Mouse (Mus musculus) mouse trophoblast stem cell (cell line): ENCODE measurements at regions not wholly inside any gene's neighbourhood (a gene's known extent, or its start where the extent isn't known, plus 50 kb on each side); places are given as distances from the start of the nearest gene placed in this dataset.

Experiments
- in situ Hi-C, 2 experiments: fragments of 300-500 bp; cut with MseI, MboI; formaldehyde crosslinking; loops; 2 replicates in 1 of 2; 3 replicates in 1 of 2; pipeline ENCODE4 v1.15.1; 2025

DNA sequence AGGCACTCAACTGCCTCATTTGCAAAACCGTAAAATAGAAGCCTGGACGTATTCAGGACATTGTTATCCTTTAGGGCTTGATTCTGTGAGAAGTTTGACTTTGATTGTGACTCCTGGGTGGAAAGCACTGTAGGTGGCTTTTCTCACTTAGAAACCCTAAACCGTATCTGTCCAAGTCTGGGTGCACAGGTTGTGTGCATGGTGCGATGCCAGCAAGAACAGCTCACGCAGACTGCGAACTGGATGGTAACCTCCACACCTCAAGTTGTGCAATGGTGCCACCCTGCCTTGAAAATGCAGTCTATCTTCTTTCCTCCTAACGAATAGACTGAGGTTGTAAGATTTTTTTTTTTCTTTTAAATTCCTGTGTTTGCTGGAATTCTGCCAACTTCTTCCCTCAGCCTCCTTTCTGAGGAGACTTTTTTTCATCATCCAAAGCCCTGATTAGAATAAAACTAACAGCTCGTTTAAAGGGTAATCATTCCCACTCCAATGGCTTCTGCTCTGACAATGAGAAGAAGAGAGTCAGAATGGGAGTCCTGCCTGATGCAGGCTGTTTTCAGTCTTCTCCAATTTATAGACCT, 383.8 kb upstream of the Slc30a5 start:
- in situ Hi-C loops: no loop called here

DNA sequence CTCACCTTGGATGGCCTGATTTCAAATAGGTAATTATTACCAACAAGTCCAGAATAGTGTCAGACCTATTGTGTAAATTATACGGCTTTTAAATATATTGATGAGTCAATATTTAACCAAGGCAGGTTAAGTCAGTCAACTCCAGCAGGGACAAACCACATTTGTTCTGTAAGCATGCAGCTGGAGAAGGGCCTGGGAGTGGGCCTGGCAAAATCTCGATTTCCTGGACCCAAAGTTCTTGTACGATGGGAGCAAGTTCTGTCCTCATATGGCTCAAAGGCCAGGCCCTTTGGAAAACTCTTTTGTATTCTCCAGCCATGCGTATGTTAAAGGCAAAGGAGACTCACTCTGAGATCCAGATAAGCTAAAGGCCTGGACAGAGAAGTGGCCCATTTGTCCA, 383.2 kb upstream of the Slc30a5 start:
- in situ Hi-C loops: no loop called here

DNA sequence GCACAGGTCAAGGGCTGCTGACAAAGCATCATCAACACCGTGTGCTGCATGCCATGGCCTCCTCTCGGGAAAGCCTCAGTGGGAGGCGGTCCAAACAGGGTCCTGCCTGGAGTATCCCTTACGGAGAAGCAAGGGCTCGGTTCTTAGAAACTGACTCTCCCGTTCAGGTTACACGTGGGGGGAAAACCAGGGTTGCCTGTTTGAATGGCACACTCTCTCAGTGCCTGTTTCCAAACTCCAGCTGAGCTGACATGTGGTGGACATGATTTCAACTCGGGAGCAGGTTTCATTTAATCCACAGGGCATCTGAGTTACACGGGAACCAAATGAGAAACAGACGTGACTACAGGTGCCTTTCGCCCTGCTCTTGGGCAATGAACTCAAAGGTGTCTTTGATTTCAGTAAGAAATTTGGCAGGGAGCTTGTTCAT, 382.6 kb upstream of the Slc30a5 start:
- in situ Hi-C loops: no loop called here

DNA sequence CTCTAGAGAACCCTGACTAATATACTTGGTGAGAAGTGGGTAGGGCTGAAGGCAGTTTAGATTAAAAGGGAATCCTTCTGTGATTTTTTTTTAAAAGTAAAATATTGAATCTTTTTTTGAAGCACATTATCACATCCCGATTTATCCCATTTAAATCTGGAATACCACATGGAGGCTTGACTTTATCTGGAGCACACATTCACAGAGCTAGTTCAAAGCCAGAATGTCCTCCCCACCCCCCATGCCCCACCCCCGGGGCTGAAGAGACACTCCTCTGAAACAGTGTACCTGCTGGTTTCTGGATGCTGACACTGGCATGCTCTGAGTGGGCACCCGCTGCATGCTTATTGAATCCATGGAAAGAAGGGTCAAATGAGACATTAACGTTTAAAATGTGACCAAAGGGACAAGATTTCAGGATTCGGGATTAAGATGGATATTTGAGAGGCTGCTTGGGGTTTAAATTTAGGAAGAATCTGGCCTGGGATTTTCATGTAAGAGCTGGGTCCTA, 382.0 kb upstream of the Slc30a5 start:
- in situ Hi-C loops: no loop called here

DNA sequence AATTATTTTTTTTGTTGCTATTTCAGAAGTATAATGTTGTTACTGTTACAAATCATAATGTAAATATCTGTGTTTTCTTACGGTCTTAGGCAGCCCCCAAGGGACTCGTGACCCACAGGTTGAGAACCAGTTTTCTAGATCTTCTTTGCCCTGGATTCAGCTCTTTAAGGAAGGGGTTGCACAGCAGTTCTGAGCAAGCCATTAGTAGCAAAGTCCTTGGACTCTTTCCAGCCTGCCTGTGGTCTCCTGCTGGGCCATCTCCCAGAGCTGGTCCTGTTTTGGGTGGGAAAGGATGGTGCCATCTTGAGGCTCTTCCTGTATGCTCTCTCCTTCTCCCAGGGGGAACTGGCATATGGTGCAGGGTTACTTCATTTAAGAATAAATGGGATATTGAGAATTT, 380.9 kb upstream of the Slc30a5 start:
- in situ Hi-C loops: no loop called here

DNA sequence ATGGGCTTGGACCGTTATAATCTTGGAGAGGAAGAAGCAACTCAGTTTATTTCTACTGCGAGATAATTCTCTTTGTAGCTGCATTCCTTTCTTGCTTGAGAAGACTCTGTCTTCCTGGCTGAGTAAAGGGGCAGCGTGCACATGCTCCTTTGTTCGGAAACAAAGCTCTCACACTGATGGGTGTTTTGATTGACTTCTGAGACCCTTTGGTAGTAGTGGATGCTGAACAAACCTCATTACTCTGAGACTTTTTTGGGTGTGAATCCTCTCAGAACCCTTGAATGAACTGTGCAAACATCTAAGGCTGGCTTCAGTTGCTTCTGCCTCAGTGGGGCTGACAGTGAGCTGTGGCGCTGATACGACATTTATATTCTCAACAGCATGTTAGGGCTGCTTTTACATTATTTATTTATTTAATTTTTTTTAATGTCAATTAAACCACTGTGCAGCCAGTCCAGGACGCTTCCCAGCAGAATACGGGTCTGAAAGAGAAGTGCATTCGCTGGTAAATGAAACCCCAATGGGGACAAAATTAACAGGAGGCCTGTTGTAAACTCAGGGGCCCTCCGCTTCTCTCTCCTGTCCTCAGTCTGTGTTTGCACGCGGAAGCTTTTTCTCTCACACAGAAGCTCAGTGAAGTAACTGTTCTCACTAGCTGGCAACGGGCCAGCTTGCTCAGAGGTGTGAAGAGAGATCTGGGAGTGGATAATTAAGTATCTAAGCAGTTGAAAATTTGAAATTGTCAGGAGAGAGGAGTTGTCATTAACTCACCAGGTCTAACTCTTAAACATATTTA, 380.1 kb upstream of the Slc30a5 start:
- in situ Hi-C loops: no loop called here

DNA sequence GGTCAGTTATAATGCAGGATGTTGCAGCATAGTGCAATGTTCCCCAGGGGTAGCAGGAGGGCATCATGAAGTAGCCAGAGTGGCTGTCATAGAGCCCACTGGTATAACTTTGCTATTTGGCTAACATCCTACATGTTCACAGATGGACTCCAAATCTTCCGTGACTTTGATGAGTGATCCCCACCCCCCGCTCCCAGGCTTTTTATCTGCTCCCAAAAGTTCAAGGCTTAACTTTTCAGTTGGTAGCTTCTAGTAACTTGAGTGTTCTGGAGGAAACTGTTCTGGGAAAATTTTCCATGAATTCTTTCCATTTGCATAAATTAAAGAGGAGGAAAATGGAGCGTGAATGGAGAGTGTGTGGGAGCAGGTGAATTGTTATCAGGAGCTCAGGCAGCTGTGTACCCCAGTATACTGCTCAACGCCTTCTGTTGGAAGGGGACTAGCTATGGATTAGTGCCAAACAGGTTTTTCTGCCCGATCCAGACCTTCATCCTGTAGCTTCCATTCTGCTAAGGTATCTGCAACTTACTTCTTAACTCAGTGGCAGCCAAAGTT, 379.2 kb upstream of the Slc30a5 start:
- in situ Hi-C loops: no loop called here

DNA sequence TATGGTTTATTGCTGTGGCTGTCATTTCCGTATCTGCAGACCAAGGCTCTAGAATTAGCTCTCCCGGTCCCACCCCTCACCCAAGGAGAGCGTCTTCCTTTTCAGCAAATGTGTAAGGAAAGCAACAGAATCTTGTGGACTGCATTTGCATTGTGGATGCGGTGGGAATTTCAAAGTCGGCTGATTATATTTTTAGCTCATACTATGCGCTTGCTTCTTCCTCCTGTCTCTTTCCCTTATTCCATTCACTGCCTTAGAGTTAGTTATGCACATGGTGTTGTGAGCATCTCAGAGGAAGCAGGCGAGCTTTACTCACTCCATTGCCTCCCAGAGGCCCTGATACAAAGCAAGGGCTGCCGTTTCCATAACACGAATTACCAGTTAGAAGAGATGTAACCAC, 375.6 kb upstream of the Slc30a5 start:
- in situ Hi-C loops: no loop called here

DNA sequence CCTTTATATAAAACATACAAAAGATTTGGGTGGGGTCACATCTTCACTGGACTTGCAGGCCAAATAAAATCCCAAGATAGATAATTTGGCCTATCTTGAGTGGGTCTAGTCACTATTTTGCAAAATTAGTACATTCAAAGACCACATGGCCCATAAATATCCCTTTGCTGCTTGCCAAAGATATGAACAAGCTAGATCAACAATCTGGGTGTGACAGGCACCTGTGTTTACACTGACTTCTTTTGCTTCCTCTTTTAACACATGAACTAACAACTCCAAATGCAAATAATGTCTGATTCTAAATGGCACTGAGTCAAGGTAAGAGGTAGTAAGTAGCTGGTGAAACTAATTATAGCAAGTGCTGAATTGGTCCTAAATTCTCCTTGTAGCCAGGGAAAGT, 370.2 kb upstream of the Slc30a5 start:
- in situ Hi-C loops: no loop called here

DNA sequence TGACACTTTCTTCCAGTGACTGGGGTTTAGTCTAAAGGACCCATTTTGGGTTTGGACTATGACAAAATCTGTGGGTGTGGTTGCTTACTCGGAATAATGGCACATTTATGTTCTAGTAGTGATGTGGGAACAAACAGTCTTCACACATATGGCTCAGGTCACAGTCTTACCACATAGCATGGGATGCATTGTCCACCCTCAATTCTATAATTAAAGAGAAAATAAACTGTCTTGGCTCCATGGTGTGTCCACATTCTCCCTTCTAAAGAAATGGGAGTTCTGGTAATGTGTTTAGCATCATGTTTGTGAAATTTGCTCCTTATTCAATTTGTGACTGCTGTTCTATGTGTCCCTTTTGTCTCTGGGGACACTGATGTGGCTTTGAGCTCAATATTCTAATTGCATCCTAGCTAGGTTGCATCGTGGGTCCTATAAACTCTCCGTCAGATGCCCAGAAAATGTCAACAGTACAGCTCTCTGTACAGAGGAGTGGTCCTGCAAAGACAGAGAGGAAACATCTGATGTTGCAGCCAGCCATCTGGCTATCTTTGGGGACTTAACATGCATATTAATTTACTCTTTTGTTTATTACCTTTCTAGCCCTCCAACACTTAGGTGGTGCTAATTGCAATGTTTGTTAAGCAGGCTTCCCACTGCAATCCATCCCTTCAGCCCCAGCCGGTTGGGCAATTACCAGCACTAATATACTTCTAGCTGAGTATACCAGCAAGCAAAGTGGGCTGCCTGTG, 369.5 kb upstream of the Slc30a5 start:
- in situ Hi-C loops: no loop called here

DNA sequence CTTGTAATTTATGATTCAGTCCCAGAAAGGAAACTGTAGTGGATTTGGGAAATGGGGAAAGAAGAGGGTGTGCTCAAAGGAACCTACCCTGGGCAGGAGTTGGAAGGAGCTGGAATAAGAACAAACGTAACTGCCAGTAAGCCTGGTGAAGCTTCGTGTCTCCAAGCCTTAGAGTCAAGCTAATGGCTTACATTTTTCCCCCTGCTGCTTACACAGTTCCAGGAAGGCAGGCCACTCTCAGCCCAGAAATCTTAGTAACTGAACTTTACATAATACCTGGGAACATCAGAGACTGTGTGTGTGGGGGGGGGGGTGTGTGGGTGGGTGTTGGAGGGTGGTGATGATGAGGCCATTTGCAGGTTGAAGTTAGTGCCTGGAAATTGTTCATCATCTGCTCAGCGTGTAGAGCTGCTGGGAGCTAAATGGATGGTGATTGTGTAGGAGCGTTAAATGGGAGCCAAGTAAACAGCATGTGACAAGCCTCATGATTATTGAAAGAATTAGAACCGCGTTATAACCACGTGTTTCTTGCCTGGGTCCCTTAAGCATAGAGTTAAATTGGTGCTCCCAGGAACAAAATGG, 357.1 kb upstream of the Slc30a5 start:
- in situ Hi-C loops: no loop called here

DNA sequence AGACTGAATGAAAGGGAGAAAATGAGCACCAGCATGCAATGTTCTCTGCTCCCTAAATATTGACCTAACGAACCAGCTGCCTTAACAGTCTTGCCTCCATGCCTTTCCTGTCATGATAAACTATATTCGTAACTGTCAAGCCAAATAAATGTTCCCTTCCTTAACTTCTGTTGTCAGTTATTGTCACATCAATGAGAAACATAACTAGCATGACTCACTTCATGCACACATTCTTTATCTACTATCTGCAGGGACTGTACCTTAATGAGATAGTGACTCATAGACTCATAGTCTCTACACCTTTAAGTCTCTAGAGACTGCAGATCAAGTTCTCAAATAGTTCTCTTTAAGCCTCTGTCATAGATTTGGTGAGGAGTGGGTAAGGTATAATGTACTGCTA, 349.2 kb upstream of the Slc30a5 start:
- in situ Hi-C loops: no loop called here

DNA sequence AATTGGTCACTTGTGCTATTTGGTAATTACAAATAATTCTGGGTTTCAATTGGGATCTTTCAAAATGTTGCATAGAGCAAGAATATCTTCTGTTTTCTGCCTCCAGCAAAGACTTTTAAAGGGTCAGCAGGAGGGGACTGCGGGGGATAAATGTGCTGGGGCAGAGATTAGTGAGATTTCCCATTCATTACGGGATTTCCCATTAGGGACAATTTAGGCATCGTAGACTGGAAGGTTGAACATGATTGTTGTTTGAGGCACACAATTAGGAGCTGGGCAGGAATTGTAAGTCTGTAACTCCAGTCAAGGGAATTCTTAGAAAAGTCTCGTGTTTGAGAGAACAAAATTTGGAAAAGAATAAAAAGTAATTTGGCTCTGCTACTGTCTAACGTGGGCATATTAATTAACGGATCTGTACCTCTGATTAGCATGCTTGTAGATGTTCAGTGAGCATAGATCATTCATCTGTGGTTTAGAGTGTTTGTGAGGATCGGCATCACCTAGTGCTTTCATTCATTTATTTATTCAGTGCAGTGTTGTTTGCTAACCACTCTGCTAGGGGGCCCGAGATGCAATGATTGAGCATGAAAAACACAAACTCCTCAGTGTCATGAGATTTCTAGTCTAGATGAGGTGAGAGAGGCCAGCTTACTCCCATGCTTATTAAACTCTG, 341.9 kb upstream of the Slc30a5 start:
- in situ Hi-C loops: no loop called here

DNA sequence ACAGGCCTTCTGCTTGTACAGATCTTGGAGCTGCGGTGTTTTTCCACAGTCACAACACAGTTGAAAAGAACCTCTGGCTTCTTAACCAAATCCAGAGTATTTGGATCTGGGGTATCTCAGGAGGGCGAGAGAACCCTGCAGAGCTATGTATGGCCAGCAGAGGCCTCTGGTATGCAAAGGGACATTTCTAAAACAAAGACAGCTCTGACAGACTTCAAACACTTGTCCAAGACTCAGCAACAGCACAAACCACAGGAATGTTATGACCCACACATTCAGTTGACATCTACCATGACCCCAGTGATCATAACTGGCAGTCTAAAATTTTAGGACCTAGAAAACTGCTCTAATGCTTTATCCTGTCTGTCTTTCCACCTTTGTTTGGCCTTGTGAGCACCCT, 328.5 kb upstream of the Slc30a5 start:
- in situ Hi-C loops: no loop called here

DNA sequence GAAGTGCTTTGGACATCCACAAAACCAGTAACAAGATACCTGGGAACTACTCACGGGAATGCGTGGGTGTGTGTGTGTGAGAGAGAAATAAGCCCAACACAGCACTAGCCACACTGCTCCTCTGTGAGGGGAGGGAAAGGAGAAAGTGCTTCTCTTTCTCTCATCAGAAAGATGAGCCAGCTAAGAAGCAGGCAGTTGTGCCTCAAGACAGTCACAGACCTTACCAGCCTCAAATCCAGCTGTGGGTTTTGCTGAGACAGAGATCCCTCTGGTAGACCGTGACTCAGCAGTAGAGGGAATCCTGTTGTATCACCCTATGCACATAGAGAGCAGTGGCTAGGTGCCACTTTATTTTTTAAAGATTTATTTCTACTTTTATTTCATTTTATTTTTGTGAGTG, 326.7 kb upstream of the Slc30a5 start:
- in situ Hi-C loops: no loop called here

DNA sequence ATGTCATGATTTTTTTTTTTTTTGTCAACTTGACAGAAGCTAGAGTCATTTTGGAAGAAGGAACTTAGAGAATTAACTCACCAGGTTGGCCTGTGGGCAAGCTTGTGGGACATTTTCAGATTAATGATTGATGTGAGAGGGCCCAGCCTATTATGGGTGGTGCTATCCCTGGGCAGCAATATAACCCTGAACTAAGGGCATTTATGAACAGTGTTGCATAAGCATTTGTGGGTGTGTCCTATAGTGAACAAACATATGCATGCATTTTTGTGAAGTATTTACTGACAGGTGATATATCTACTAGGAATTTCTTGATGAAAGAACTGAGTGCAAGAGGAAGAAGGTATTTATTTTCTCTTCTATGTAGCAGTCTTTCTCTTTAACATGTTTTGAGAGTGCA, 320.5 kb upstream of the Slc30a5 start:
- in situ Hi-C loops: no loop called here

DNA sequence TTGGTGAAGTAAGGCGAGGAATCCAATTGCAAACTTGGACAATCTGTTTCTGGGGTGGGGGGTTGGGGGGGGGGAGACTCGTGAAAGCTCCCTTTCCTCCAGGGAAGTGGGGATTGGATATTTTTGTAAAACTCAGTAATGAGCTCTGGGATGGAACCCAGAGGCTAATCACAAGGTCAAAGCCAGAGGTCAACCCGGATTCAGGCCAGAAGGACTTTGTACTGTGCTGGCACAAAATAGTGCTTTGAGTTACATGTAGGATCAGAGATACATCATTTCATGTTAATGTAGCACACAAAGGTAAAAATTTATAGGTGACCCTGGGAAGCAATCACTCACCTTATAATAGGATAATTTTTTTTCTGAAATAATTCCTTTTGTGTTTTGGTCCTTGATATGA, 309.5 kb upstream of the Slc30a5 start:
- in situ Hi-C loops: no loop called here

DNA sequence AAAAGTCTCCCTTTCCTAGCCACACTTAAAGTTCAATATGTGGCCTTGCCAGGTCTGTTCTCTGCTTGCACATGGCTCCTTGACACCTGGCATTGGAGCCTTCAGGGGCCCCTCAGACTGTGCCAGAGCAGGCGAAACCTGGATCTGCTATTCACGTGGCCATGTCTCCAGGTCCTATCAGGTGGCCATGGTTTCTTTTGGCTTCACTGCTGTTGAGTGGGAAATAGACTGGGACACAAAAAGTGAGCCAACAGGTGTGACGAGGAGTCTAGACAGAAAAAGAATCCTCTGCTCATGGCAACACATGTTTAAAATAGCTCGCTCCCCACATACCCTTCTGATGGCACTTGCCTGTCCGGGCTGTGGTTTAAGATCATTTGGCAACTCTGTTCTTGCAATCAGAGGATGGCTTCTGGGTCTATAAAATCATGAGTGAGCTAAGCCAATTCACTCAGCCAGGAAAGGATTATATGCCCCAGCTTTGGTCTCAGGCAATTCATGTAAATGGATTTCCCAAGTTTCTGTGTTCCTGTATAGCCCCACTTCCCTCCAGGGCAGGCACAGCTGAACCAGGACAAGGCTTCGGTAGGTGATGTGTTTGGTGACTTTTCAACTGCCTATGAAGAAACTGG, 309.0 kb upstream of the Slc30a5 start:
- in situ Hi-C loops: no loop called here

DNA sequence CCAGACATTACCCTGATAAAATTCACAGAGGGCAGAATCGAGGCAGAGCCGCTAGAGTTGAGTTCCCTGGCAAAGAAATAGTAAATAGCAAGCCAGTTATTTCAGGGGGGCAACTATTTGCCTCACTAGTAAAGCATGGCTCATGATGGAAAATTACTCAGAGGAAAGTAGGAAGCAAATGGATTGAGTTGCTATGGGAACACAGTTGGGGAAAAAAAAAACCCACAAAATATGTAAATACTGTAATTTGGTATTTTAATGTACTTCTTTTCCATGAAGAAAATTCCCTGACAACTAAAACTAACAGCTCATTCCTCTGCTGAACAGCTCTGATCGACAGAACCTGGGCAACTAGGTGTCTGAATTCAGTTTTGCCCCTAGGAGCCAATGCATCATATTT, 296.2 kb upstream of the Slc30a5 start:
- in situ Hi-C loops: no loop called here

DNA sequence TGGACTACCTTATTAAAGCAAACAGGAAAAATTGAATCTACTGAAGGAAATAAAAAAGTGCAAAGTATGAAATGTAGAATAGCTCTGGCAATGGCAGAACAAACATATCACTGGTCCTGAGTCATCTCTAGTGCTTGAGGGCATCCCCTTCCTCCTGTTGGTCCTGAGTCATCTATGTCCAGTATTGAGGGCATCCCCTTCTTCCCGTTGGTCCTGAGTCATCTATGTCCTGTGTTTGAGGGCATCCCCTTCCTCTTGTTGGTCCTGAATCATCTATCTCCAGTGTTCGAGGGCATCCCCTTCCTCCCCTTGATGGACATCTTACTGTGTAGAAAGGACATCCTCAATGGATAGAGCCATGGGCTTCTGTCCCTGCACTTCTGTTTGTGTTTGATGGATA, 294.6 kb upstream of the Slc30a5 start:
- in situ Hi-C loops: no loop called here

DNA sequence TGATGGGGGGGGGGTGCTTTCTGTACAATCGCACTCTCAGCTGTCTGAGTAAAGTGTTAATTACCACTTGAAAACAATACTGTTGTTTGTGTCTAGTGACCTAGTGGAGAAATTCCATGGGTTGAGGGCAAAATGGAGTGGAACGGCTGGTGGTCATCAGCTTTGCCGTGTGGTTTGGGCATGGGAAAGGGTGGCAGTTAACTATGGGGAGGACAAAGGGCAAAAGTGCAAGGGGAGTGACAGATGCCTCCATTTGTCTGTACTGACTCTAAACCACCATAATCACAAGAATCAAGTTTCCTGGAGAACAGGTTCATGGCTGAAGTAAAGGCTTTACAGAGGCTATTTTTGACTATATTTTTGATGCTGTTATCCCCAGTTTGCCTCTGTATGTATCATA, 294.0 kb upstream of the Slc30a5 start:
- in situ Hi-C loops: no loop called here
